ENCODE assay signal across 9 mouse cellular contexts in the genomic region with DNA sequence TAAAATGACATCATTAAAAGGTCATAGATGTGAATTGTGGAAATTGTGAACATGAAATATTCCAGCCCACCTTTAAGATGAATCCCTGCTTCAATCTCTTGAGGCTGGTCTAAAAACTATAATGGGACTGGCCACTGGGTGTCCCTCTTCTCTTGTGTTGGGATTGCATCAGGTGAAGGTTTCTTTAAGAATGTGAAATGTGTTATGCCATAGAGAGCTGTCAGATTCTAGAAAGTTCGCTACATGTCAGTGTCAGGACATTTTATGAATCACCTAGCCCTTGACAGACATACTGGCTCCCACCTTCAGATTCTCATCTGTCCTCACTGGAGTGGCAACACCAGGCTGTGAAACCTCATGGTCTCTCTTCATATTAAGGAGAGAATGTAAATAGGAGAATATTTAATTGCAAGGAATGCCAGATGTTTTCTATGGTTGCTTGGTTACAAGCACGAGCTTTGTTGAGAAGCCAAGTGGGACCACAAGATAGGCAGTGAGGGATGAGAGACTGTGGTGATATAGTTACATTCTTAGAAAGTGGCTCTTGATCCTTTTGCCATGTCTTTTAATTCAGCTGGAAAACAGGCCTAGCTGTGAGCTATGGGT.
DNase-seq lines count a peak whose midpoint lies in the region; ATAC-seq and TF ChIP-seq lines count a peak whose summit lies in the region.
"Had no signal": no experiment of that assay in that cellular context is flagged by ENCODE, and none has a peak within 500 bp of the region (broad histone marks: within the 10 kb centered on the region; RNA-seq: fewer than 3 reads in every experiment).

No protein-coding gene starts in this region.

- no peak overlapping the region for H3K27ac ChIP-seq in intestine, postnatal 0 days (ENCODE audit: low read depth, low read length)
- H3K27ac ChIP-seq in intestine, embryonic 16.5 days (ENCODE audit: low read length) = no peak overlapping the region
- H3K27ac ChIP-seq in forebrain, postnatal 0 days (ENCODE audit: low read depth, low read length) = no peak overlapping the region
- H3K27ac ChIP-seq: liver, embryonic 15.5 days had no signal

- H3K4me3 ChIP-seq in intestine, postnatal 0 days (ENCODE audit: low read depth, low read length) = no peak overlapping the region
- H3K4me3 ChIP-seq in intestine, embryonic 16.5 days (ENCODE audit: low read length) = no peak overlapping the region
- H3K4me3 ChIP-seq in forebrain, postnatal 0 days (ENCODE audit: low read depth, low read length) = no peak overlapping the region
- H3K4me3 ChIP-seq in myocyte = no peak overlapping the region
- H3K4me3 ChIP-seq: liver, embryonic 15.5 days had no signal

- H3ac ChIP-seq in myocyte (ENCODE audit: control insufficient read depth, insufficient read length) = no peak overlapping the region

- H3K4me2 ChIP-seq in intestine, postnatal 0 days (replicated peaks; ENCODE audit: low read depth) = no peak overlapping the region
- no peak overlapping the region for H3K4me2 ChIP-seq in intestine, embryonic 16.5 days (ENCODE audit: low read depth, low read length)
- no peak overlapping the region for H3K4me2 ChIP-seq in forebrain, postnatal 0 days (ENCODE audit: low read depth)
- peak overlapping the region; percentile 19 for H3K4me2 ChIP-seq in myocyte (ENCODE audit: low read depth)
- H3K4me2 ChIP-seq: liver, embryonic 15.5 days had no signal

- peak; percentile 55 for TF ChIP-seq CTCF in intestine, postnatal 0 days (IDR thresholded peaks at IDR 0.05; ENCODE audit: low read depth)
- peak; percentile 61 for TF ChIP-seq CTCF in forebrain, postnatal 0 days (IDR thresholded peaks at IDR 0.05; ENCODE audit: low read depth)

- peak; percentile 5 for DNase-seq in adrenal gland, adult 8-10 months
- peak; percentile 57 for DNase-seq in forebrain, postnatal 0 days
- no peak for DNase-seq in gastrocnemius, postnatal 25 days
- no peak for DNase-seq in kidney, postnatal 14 days
- no peak for DNase-seq in thymus, postnatal 4 days

- H3K9me3 ChIP-seq in intestine, postnatal 0 days (ENCODE audit: control insufficient read depth) = no peaks in the 10 kb centered on the region
- H3K9me3 ChIP-seq in intestine, embryonic 16.5 days (ENCODE audit: control insufficient read depth, low read length) = no peaks in the 10 kb centered on the region
- no peaks in the 10 kb centered on the region for H3K9me3 ChIP-seq in forebrain, postnatal 0 days (ENCODE audit: low read length)
- H3K9me3 ChIP-seq: liver, embryonic 15.5 days had no signal

- H3K79me2 ChIP-seq in myocyte (ENCODE audit: control insufficient read depth, insufficient read depth) = no peaks in the 10 kb centered on the region

- 38% methylated on average over 2 of the region's 2 CpGs for WGBS in intestine, postnatal 0 days
- WGBS in intestine, embryonic 16.5 days = 44% methylated on average over 2 of the region's 2 CpGs
- WGBS in forebrain, postnatal 0 days = 23% methylated on average over 2 of the region's 2 CpGs

- TF ChIP-seq POLR2A in myocyte (IDR thresholded peaks at IDR 0.05; ENCODE audit: insufficient read length, low read depth) = no peak

- H3K9ac ChIP-seq in intestine, postnatal 0 days (ENCODE audit: low read depth, low read length) = no peak overlapping the region
- no peak overlapping the region for H3K9ac ChIP-seq in intestine, embryonic 16.5 days (ENCODE audit: low read depth, low read length)
- H3K9ac ChIP-seq in forebrain, postnatal 0 days = no peak overlapping the region
- H3K9ac ChIP-seq: liver, embryonic 15.5 days had no signal

- no peaks in the 10 kb centered on the region for H3K27me3 ChIP-seq in intestine, postnatal 0 days (replicated peaks; ENCODE audit: control insufficient read depth, insufficient read depth, low read length)
- H3K27me3 ChIP-seq in intestine, embryonic 16.5 days (replicated peaks; ENCODE audit: control insufficient read depth, insufficient read depth, low read length) = no peaks in the 10 kb centered on the region
- H3K27me3 ChIP-seq in forebrain, postnatal 0 days (ENCODE audit: insufficient read depth, low read length) = no peaks in the 10 kb centered on the region
- no peaks in the 10 kb centered on the region for H3K27me3 ChIP-seq in myocyte (ENCODE audit: control insufficient read depth, insufficient read depth, insufficient read length)
- H3K27me3 ChIP-seq: liver, embryonic 15.5 days had no signal

- no peaks in the 10 kb centered on the region for H3K4me1 ChIP-seq in intestine, postnatal 0 days (replicated peaks; ENCODE audit: control insufficient read depth, insufficient read depth, low read length)
- no peaks in the 10 kb centered on the region for H3K4me1 ChIP-seq in intestine, embryonic 16.5 days (ENCODE audit: control insufficient read depth, insufficient read depth, low read length)
- H3K4me1 ChIP-seq in forebrain, postnatal 0 days (ENCODE audit: insufficient read depth) = no peaks in the 10 kb centered on the region
- H3K4me1 ChIP-seq: liver, embryonic 15.5 days had no signal

- H3K36me3 ChIP-seq in intestine, postnatal 0 days (ENCODE audit: control insufficient read depth, insufficient read depth) = peaks cover 44% of the 10 kb centered on the region
- no peaks in the 10 kb centered on the region for H3K36me3 ChIP-seq in intestine, embryonic 16.5 days (ENCODE audit: control insufficient read depth, insufficient read depth, low read length)
- no peaks in the 10 kb centered on the region for H3K36me3 ChIP-seq in forebrain, postnatal 0 days (ENCODE audit: insufficient read depth)
- H3K36me3 ChIP-seq in myocyte (ENCODE audit: control insufficient read depth, insufficient read depth) = no peaks in the 10 kb centered on the region
- H3K36me3 ChIP-seq: liver, embryonic 15.5 days had no signal

- no peak for ATAC-seq in intestine, postnatal 0 days
- ATAC-seq in intestine, embryonic 16.5 days = no peak
- ATAC-seq in forebrain, postnatal 0 days = peak; percentile 47

TF ChIP-seq in myocyte, 11 proteins besides CTCF, POLR2A, EP300 and RAD21:
- TF ChIP-seq E2F4 (IDR thresholded peaks at IDR 0.05; ENCODE audit: insufficient read depth) = no peak
- TF ChIP-seq REST (IDR thresholded peaks at IDR 0.05; ENCODE audit: insufficient read depth, insufficient read length) = no peak
- TF ChIP-seq TCF3 (IDR thresholded peaks at IDR 0.05; ENCODE audit: insufficient read length, low read depth) = no peak
- TF ChIP-seq MAX (IDR thresholded peaks at IDR 0.05; ENCODE audit: low read depth) = no peak
- no peak for TF ChIP-seq CEBPB (IDR thresholded peaks at IDR 0.05; ENCODE audit: insufficient read depth, poor library complexity, severe bottlenecking)
- no peak for TF ChIP-seq MYOD1 (IDR thresholded peaks at IDR 0.05; ENCODE audit: control insufficient read depth in 1 of 3, insufficient read length in 2 of 3, low read depth in 2 of 3)
- no peak for TF ChIP-seq MYOG (IDR thresholded peaks at IDR 0.05; ENCODE audit: control insufficient read depth in 1 of 3, insufficient read depth in 1 of 3, insufficient read length in 2 of 3, low read depth in 2 of 3)
- TF ChIP-seq USF1 (IDR thresholded peaks at IDR 0.05; ENCODE audit: low read depth) = no peak
- no peak for TF ChIP-seq TCF12 (IDR thresholded peaks at IDR 0.05; ENCODE audit: insufficient read depth, poor library complexity, severe bottlenecking)

Comparison
In these comparisons a context has a peak if more than half of its experiments do, and no peak if none do; other contexts are left out.
1. DNase-seq: peak in adrenal gland, adult 8-10 months (single experiment) and forebrain, postnatal 0 days (single experiment); none in gastrocnemius, postnatal 25 days (single experiment), kidney, postnatal 14 days (single experiment) and thymus, postnatal 4 days (single experiment).